Mouse (Mus musculus): ENCODE data around the gene Ugt3a1. TPM values are rescaled to one million over a fixed set of nuclear protein-coding genes. Genes with fewer than 3 reads are reported as not detected.

Ugt3a1 gene
- total RNA-seq, 1 experiment = not detected

GRCm38 (mm10) chr15:9271876-9272275 is 4.8 kb upstream of the Ugt3a1 start:
- H3K4me3 ChIP-seq (ENCODE audit: insufficient read depth in 1 of 2, low read depth in 1 of 2, low read length in 2 of 2, poor library complexity in 1 of 2, severe bottlenecking in 1 of 2) = no peak overlapping the region
- DNase-seq (ENCODE audit: low read depth, low spot score) = no peak
- H3K27ac ChIP-seq (ENCODE audit: insufficient read depth, low read depth, low read length, poor library complexity, severe bottlenecking) = no peak overlapping the region
- H3K9ac ChIP-seq (ENCODE audit: insufficient read depth, low read depth, low read length, poor library complexity, severe bottlenecking) = no peak overlapping the region
- no peaks in the 10 kb centered on the region for H3K36me3 ChIP-seq (ENCODE audit: control insufficient read depth, insufficient read depth, low read length, poor library complexity, severe bottlenecking)
- in situ Hi-C loops (cut with MboI; ENCODE audit: low sequenced_read_pairs in 2 of 2, unreplicated experiment in 2 of 2) = no loop called here
- H3K9me3 ChIP-seq (ENCODE audit: control insufficient read depth, insufficient read depth, low read depth, low read length) = no peaks in the 10 kb centered on the region
- no peaks in the 10 kb centered on the region for H3K4me1 ChIP-seq (ENCODE audit: control insufficient read depth in 2 of 2, insufficient read depth in 2 of 2, low read length in 2 of 2, poor library complexity in 1 of 2)
- no peak for TF ChIP-seq HCFC1 (IDR thresholded peaks at IDR 0.05; ENCODE audit: borderline replicate concordance, insufficient read depth, low read length)
- no peak for TF ChIP-seq ZNF384 (IDR thresholded peaks at IDR 0.05; ENCODE audit: low read depth, low read length)
- TF ChIP-seq MAFK (IDR thresholded peaks at IDR 0.05; ENCODE audit: insufficient read depth, low read depth, low read length) = no peak
- no peak for TF ChIP-seq CHD2 (IDR thresholded peaks at IDR 0.05; ENCODE audit: low read depth, low read length)
- no peak for TF ChIP-seq ZC3H11A (IDR thresholded peaks at IDR 0.05; ENCODE audit: borderline replicate concordance, low read depth, low read length)

GRCm38 (mm10) chr15:9279026-9279425 is 2.3 kb downstream of the Ugt3a1 start:
- Histone ChIP-seq H3K9me3 (ENCODE audit: control insufficient read depth, insufficient read depth, low read depth, low read length) (no peaks in the 10 kb centered on the region), H3K36me3 (ENCODE audit: control insufficient read depth, insufficient read depth, low read length, poor library complexity, severe bottlenecking) (no peaks in the 10 kb centered on the region), H3K4me3 (ENCODE audit: insufficient read depth in 1 of 2, low read depth in 1 of 2, low read length in 2 of 2, poor library complexity in 1 of 2, severe bottlenecking in 1 of 2) (no peak overlapping the region), H3K9ac (ENCODE audit: insufficient read depth, low read depth, low read length, poor library complexity, severe bottlenecking) (no peak overlapping the region), H3K4me1 (ENCODE audit: control insufficient read depth in 2 of 2, insufficient read depth in 2 of 2, low read length in 2 of 2, poor library complexity in 1 of 2) (no peaks in the 10 kb centered on the region), H3K27ac (ENCODE audit: insufficient read depth, low read depth, low read length, poor library complexity, severe bottlenecking) (no peak overlapping the region)
- TF ChIP-seq ZNF384 (IDR thresholded peaks at IDR 0.05; ENCODE audit: low read depth, low read length) = no peak
- TF ChIP-seq MAFK (IDR thresholded peaks at IDR 0.05; ENCODE audit: insufficient read depth, low read depth, low read length) = no peak
- no peak for TF ChIP-seq ZC3H11A (IDR thresholded peaks at IDR 0.05; ENCODE audit: borderline replicate concordance, low read depth, low read length)
- no peak for TF ChIP-seq HCFC1 (IDR thresholded peaks at IDR 0.05; ENCODE audit: borderline replicate concordance, insufficient read depth, low read length)
- no peak for TF ChIP-seq CHD2 (IDR thresholded peaks at IDR 0.05; ENCODE audit: low read depth, low read length)
- DNase-seq (ENCODE audit: low read depth, low spot score) = no peak
- in situ Hi-C loops (cut with MboI; ENCODE audit: low sequenced_read_pairs in 2 of 2, unreplicated experiment in 2 of 2) = no loop called here

- no peak for TF ChIP-seq HCFC1 (IDR thresholded peaks at IDR 0.05; ENCODE audit: borderline replicate concordance, insufficient read depth, low read length)
- no peak for TF ChIP-seq CHD2 (IDR thresholded peaks at IDR 0.05; ENCODE audit: low read depth, low read length)
- TF ChIP-seq ZC3H11A (IDR thresholded peaks at IDR 0.05; ENCODE audit: borderline replicate concordance, low read depth, low read length) = no peak
- TF ChIP-seq ZNF384 (IDR thresholded peaks at IDR 0.05; ENCODE audit: low read depth, low read length) = no peak
- no peak for TF ChIP-seq MAFK (IDR thresholded peaks at IDR 0.05; ENCODE audit: insufficient read depth, low read depth, low read length)
- no peaks in the 10 kb centered on the region for H3K9me3 ChIP-seq (ENCODE audit: control insufficient read depth, insufficient read depth, low read depth, low read length)
- H3K4me1 ChIP-seq (ENCODE audit: control insufficient read depth in 2 of 2, insufficient read depth in 2 of 2, low read length in 2 of 2, poor library complexity in 1 of 2) = no peaks in the 10 kb centered on the region
- H3K4me3 ChIP-seq (ENCODE audit: insufficient read depth in 1 of 2, low read depth in 1 of 2, low read length in 2 of 2, poor library complexity in 1 of 2, severe bottlenecking in 1 of 2) = no peak overlapping the region
- H3K36me3 ChIP-seq (ENCODE audit: control insufficient read depth, insufficient read depth, low read length, poor library complexity, severe bottlenecking) = no peaks in the 10 kb centered on the region
- no peak overlapping the region for H3K9ac ChIP-seq (ENCODE audit: insufficient read depth, low read depth, low read length, poor library complexity, severe bottlenecking)
- no peak for DNase-seq (ENCODE audit: low read depth, low spot score)
- H3K27ac ChIP-seq (ENCODE audit: insufficient read depth, low read depth, low read length, poor library complexity, severe bottlenecking) = no peak overlapping the region
- in situ Hi-C loops (cut with MboI; ENCODE audit: low sequenced_read_pairs in 2 of 2, unreplicated experiment in 2 of 2) = no loop called here
Measured at GRCm38 (mm10) chr15:9279596-9279995, 2.9 kb downstream of the Ugt3a1 start.

GRCm38 (mm10) chr15:9283165-9283564 is 6.5 kb downstream of the Ugt3a1 start:
- TF ChIP-seq ZNF384 (IDR thresholded peaks at IDR 0.05; ENCODE audit: low read depth, low read length) (no peak), MAFK (IDR thresholded peaks at IDR 0.05; ENCODE audit: insufficient read depth, low read depth, low read length) (no peak), HCFC1 (IDR thresholded peaks at IDR 0.05; ENCODE audit: borderline replicate concordance, insufficient read depth, low read length) (no peak), CHD2 (IDR thresholded peaks at IDR 0.05; ENCODE audit: low read depth, low read length) (no peak), ZC3H11A (IDR thresholded peaks at IDR 0.05; ENCODE audit: borderline replicate concordance, low read depth, low read length) (no peak)
- H3K4me3 ChIP-seq (ENCODE audit: insufficient read depth in 1 of 2, low read depth in 1 of 2, low read length in 2 of 2, poor library complexity in 1 of 2, severe bottlenecking in 1 of 2) = no peak overlapping the region
- no peaks in the 10 kb centered on the region for H3K9me3 ChIP-seq (ENCODE audit: control insufficient read depth, insufficient read depth, low read depth, low read length)
- H3K27ac ChIP-seq (ENCODE audit: insufficient read depth, low read depth, low read length, poor library complexity, severe bottlenecking) = no peak overlapping the region
- no peak overlapping the region for H3K9ac ChIP-seq (ENCODE audit: insufficient read depth, low read depth, low read length, poor library complexity, severe bottlenecking)
- in situ Hi-C loops (cut with MboI; ENCODE audit: low sequenced_read_pairs in 2 of 2, unreplicated experiment in 2 of 2) = no loop called here
- H3K4me1 ChIP-seq (ENCODE audit: control insufficient read depth in 2 of 2, insufficient read depth in 2 of 2, low read length in 2 of 2, poor library complexity in 1 of 2) = no peaks in the 10 kb centered on the region
- no peak for DNase-seq (ENCODE audit: low read depth, low spot score)
- H3K36me3 ChIP-seq (ENCODE audit: control insufficient read depth, insufficient read depth, low read length, poor library complexity, severe bottlenecking) = no peaks in the 10 kb centered on the region

DNA sequence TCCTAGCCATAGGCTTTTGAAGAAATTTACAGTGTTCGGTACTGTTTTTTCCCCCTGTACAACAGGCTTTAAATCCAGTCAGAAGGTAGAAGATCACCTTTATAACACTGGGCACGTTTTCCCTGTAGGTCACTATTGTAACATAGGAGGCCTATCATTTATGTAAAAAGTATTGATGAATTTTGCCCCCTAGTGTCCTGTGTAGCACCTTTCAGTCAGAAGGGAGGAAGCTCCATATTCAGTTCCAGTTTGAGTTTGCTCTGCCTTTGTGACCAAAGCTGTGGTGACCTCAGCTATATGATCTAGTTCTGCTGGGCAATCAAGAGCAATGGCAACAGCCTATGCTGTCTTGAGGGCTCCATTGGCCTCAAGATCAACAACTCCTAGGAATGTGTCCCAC is 13.0 kb downstream of the Ugt3a1 start:
- in situ Hi-C loops (cut with MboI; ENCODE audit: low sequenced_read_pairs in 2 of 2, unreplicated experiment in 2 of 2) = no loop called here
- Histone ChIP-seq H3K36me3 (ENCODE audit: control insufficient read depth, insufficient read depth, low read length, poor library complexity, severe bottlenecking) (no peaks in the 10 kb centered on the region), H3K4me3 (ENCODE audit: insufficient read depth in 1 of 2, low read depth in 1 of 2, low read length in 2 of 2, poor library complexity in 1 of 2, severe bottlenecking in 1 of 2) (no peak overlapping the region), H3K9ac (ENCODE audit: insufficient read depth, low read depth, low read length, poor library complexity, severe bottlenecking) (no peak overlapping the region), H3K4me1 (ENCODE audit: control insufficient read depth in 2 of 2, insufficient read depth in 2 of 2, low read length in 2 of 2, poor library complexity in 1 of 2) (no peaks in the 10 kb centered on the region), H3K9me3 (ENCODE audit: control insufficient read depth, insufficient read depth, low read depth, low read length) (no peaks in the 10 kb centered on the region), H3K27ac (ENCODE audit: insufficient read depth, low read depth, low read length, poor library complexity, severe bottlenecking) (no peak overlapping the region)
- DNase-seq (ENCODE audit: low read depth, low spot score) = no peak
- no peak for TF ChIP-seq ZNF384 (IDR thresholded peaks at IDR 0.05; ENCODE audit: low read depth, low read length)
- no peak for TF ChIP-seq CHD2 (IDR thresholded peaks at IDR 0.05; ENCODE audit: low read depth, low read length)
- no peak for TF ChIP-seq MAFK (IDR thresholded peaks at IDR 0.05; ENCODE audit: insufficient read depth, low read depth, low read length)
- TF ChIP-seq HCFC1 (IDR thresholded peaks at IDR 0.05; ENCODE audit: borderline replicate concordance, insufficient read depth, low read length) = no peak
- no peak for TF ChIP-seq ZC3H11A (IDR thresholded peaks at IDR 0.05; ENCODE audit: borderline replicate concordance, low read depth, low read length)

Data from ES-E14 (cell line).